Mouse (Mus musculus): ENCODE data around the gene Arhgap36. TPM values are rescaled to one million over a fixed set of nuclear protein-coding genes. Genes with fewer than 3 reads are reported as not detected.

Gene Arhgap36
- polyA plus RNA-seq, 1 experiment from 2014 or later, result 1.8 TPM

Other genes with a start within 250 kb of the Arhgap36 start
- 8.6 and 9.5 TPM in 2 replicates for gene Enox2, start 175.7 kb upstream of the Arhgap36 start, polyA plus RNA-seq (2015; fragmentation: Nextera tagmentation; extraction: Ambion mirVana)
- gene Olfr1320, start 208.4 kb downstream of the Arhgap36 start, polyA plus RNA-seq (2015; fragmentation: Nextera tagmentation; extraction: Ambion mirVana), result not detected in 2 replicates

All from intestine, embryonic 16.5 days (tissue).